Mouse (Mus musculus) stomach, embryonic 16.5 days (tissue): ENCODE measurements around the gene Atcay. TPM values are rescaled to one million over a fixed set of nuclear protein-coding genes. Genes with fewer than 3 reads are reported as not detected.
A peak's percentile ranks its signal among the peaks of the same experiment; 100 is the strongest.
"Not testable (repeated sequence)": the region's sequence is repeated elsewhere in the genome, so short reads cannot be mapped to it uniquely, and the experiment has no call there.

Experiments
- ATAC-seq: fragments of 200-750 bp; cut with Nextera tagmentation; 2 replicates; pipeline ENCODE4 v1.8.0; 2017; ENCODE audit warnings: moderate number of reproducible peaks, moderate TSS enrichment; ENCODE audit not compliant: insufficient read depth, low FRiP score
- H3K27ac ChIP-seq: fragments of 300-500 bp; sonication (generic); 2 replicates; pipeline ENCODE4 v1.5.1; 2014; ENCODE audit warnings: low read length
- H3K27me3 ChIP-seq: fragments of 300-500 bp; sonication (generic); 2 replicates; pipeline ENCODE4 v1.6.1; 2014; ENCODE audit warnings: low read length, control low read depth, mixed read lengths; ENCODE audit not compliant: control insufficient read depth, insufficient read depth
- H3K36me3 ChIP-seq: fragments of 300-500 bp; sonication (generic); 2 replicates; pipeline ENCODE4 v1.6.1; 2014; ENCODE audit warnings: low read length; ENCODE audit not compliant: control insufficient read depth, insufficient read depth
- H3K4me1 ChIP-seq: fragments of 300-500 bp; sonication (generic); 2 replicates; pipeline ENCODE4 v1.6.1; 2014; ENCODE audit warnings: low read length, control low read depth, mixed read lengths; ENCODE audit not compliant: control insufficient read depth, insufficient read depth
- H3K4me2 ChIP-seq: fragments of 300-500 bp; sonication (generic); 2 replicates; pipeline ENCODE4 v1.6.1; 2014; ENCODE audit warnings: low read depth, low read length, mixed read lengths
- H3K4me3 ChIP-seq: fragments of 300-500 bp; sonication (generic); replicated peaks from 2 replicates; pipeline ENCODE4 v1.5.1; 2014; ENCODE audit warnings: mild to moderate bottlenecking, low read length
- H3K9ac ChIP-seq: fragments of 300-500 bp; sonication (generic); 2 replicates; pipeline ENCODE4 v1.6.1; 2014; ENCODE audit warnings: low read length
- H3K9me3 ChIP-seq: fragments of 300-500 bp; sonication (generic); replicated peaks from 2 replicates; pipeline ENCODE4 v1.6.1; 2016; ENCODE audit warnings: low read length, control low read depth; ENCODE audit not compliant: control insufficient read depth
- WGBS: fragments of 180-500 bp; shearing (Covaris S2); extraction: QIAGEN DNeasy Blood & Tissue Kit; methylation state at CpG from one replicate; pipeline ENCODE4 v1.1.7; 2014; 5-methylcytosine and 5-hydroxymethylcytosine counted together
- polyA plus RNA-seq: library from polyadenylated mRNA; unstranded; fragments of >200 nt; fragmentation: Nextera tagmentation; extraction: Ambion mirVana; gene quantifications from 2 replicates; pipeline ENCODE4 v1.2.1, GENCODE M21; 2015

Gene Atcay
- polyA plus RNA-seq, 1 experiment from 2014 or later = 1.5 TPM

GRCm38 (mm10) chr10:81179451-81180342, 50.9 kb downstream of the Atcay start:
- Histone ChIP-seq H3K36me3 (peaks cover 41% of the 10 kb centered on the region), H3K27me3 (no peaks in the 10 kb centered on the region), H3K9me3 (no peaks in the 10 kb centered on the region), H3K27ac (peak overlapping the region; percentile 18; the same call in 1 of the 2 replicates), H3K4me3 (no peak overlapping the region), H3K4me1 (peaks cover 48% of the 10 kb centered on the region), H3K9ac (no peak overlapping the region), H3K4me2 (no peak overlapping the region)
- 88% methylated on average over 32 of the region's 32 CpGs for WGBS
- ATAC-seq = no peak

GRCm38 (mm10) chr10:81178927-81179326, 51.7 kb downstream of the Atcay start:
- no peak overlapping the region for H3K4me3 ChIP-seq

GRCm38 (mm10) chr10:81177958-81178712, 52.5 kb downstream of the Atcay start:
- Histone ChIP-seq H3K4me3 (peak overlapping the region; percentile 99), H3K27ac (no peak overlapping the region), H3K27me3 (no peaks in the 10 kb centered on the region), H3K4me2 (peak overlapping the region; percentile 80), H3K9ac (peak overlapping the region; percentile 99), H3K4me1 (peaks cover 49% of the 10 kb centered on the region), H3K9me3 (no peaks in the 10 kb centered on the region), H3K36me3 (peaks cover 41% of the 10 kb centered on the region)
- no peak for ATAC-seq
- 55% methylated on average over 14 of the region's 14 CpGs for WGBS

More at GRCm38 (mm10) chr10:81178927-81179326, 51.7 kb downstream of the Atcay start:
- H3K9ac ChIP-seq = no peak overlapping the region
- H3K4me2 ChIP-seq = no peak overlapping the region
- H3K36me3 ChIP-seq = peaks cover 41% of the 10 kb centered on the region
- H3K27ac ChIP-seq = no peak overlapping the region
- 92% methylated on average over 11 of the region's 11 CpGs for WGBS
- H3K9me3 ChIP-seq = no peaks in the 10 kb centered on the region
- H3K27me3 ChIP-seq = no peaks in the 10 kb centered on the region
- no peak for ATAC-seq
- H3K4me1 ChIP-seq = peaks cover 47% of the 10 kb centered on the region

GRCm38 (mm10) chr10:81177491-81177925, 53.1 kb downstream of the Atcay start:
- no peak for ATAC-seq
- peaks cover 52% of the 10 kb centered on the region for H3K4me1 ChIP-seq

GRCm38 (mm10) chr10:81176466-81177271, 54.0 kb downstream of the Atcay start, which contains the start of gene Eef2:
Gene Eef2, plus strand, starts transcription at chr10:81176631.
- Histone ChIP-seq H3K9me3 (no peaks in the 10 kb centered on the region), H3K27me3 (no peaks in the 10 kb centered on the region), H3K4me3 (peak within 1 kb of the TSS; percentile 99), H3K4me1 (peaks cover 52% of the 10 kb centered on the region), H3K36me3 (peaks cover 36% of the 10 kb centered on the region), H3K4me2 (peak within 1 kb of the TSS; percentile 80), H3K9ac (peak within 1 kb of the TSS; percentile 99), H3K27ac (peak within 1 kb of the TSS; percentile 91)
- peak; percentile 87 for ATAC-seq
- under 1% methylated on average over 77 of the region's 77 CpGs for WGBS

More at GRCm38 (mm10) chr10:81177491-81177925, 53.1 kb downstream of the Atcay start:
- 8% methylated on average over 16 of the region's 16 CpGs for WGBS
- H3K27ac ChIP-seq = peak overlapping the region; percentile 91
- peak overlapping the region; percentile 80 for H3K4me2 ChIP-seq
- peaks cover 41% of the 10 kb centered on the region for H3K36me3 ChIP-seq
- H3K9ac ChIP-seq = peak overlapping the region; percentile 99
- no peaks in the 10 kb centered on the region for H3K27me3 ChIP-seq
- peak overlapping the region; percentile 99 for H3K4me3 ChIP-seq
- H3K9me3 ChIP-seq = no peaks in the 10 kb centered on the region

- 1% methylated on average over 13 of the region's 13 CpGs for WGBS
- Histone ChIP-seq H3K4me3 (peak overlapping the region; percentile 99), H3K36me3 (peaks cover 29% of the 10 kb centered on the region), H3K9me3 (no peaks in the 10 kb centered on the region), H3K27ac (peak overlapping the region; percentile 73), H3K9ac (peak overlapping the region; percentile 55; the same call in 1 of the 2 replicates), H3K27me3 (no peaks in the 10 kb centered on the region), H3K4me1 (peaks cover 49% of the 10 kb centered on the region), H3K4me2 (peak overlapping the region; percentile 52)
- ATAC-seq = peak; percentile 12
Observed at GRCm38 (mm10) chr10:81175936-81176465, 54.6 kb downstream of the Atcay start.

- Histone ChIP-seq H3K27ac (peak overlapping the region; percentile 61), H3K36me3 (peaks cover 23% of the 10 kb centered on the region), H3K4me1 (peaks cover 48% of the 10 kb centered on the region), H3K4me2 (peak overlapping the region; percentile 52), H3K9ac (peak overlapping the region; percentile 66; the same call in 1 of the 2 replicates), H3K4me3 (peak overlapping the region; percentile 36; the same call in 1 of the 2 replicates)
- ATAC-seq, H3K9me3 ChIP-seq, H3K27me3 ChIP-seq: not testable (repeated sequence)
- 7% methylated on average over 4 of the region's 4 CpGs for WGBS
Observed at GRCm38 (mm10) chr10:81175345-81175701, 55.3 kb downstream of the Atcay start.

- ATAC-seq = peak; percentile 43; the same call in 1 of the 2 replicates
- H3K4me2 ChIP-seq = peak overlapping the region; percentile 52
- peaks cover 46% of the 10 kb centered on the region for H3K4me1 ChIP-seq
- WGBS = 4% methylated on average over 29 of the region's 29 CpGs
- peak overlapping the region; percentile 66 for H3K9ac ChIP-seq
- H3K36me3 ChIP-seq = peaks cover 17% of the 10 kb centered on the region
- no peaks in the 10 kb centered on the region for H3K9me3 ChIP-seq
- peak overlapping the region; percentile 61 for H3K27ac ChIP-seq
- no peaks in the 10 kb centered on the region for H3K27me3 ChIP-seq
- H3K4me3 ChIP-seq = peak overlapping the region; percentile 36
Observed at GRCm38 (mm10) chr10:81174617-81175344, 55.9 kb downstream of the Atcay start.
